Comparison of ENCODE assay signal across 17 mouse cellular contexts in genomic region chr1:77391590-77391989, GRCm38 (mm10).
"Had no signal": no experiment of that assay in that cellular context is flagged by ENCODE, and none has a peak within 500 bp of the region (broad histone marks: within the 10 kb centered on the region; RNA-seq: fewer than 3 reads in every experiment).

No protein-coding gene starts in this region.

- H3K27me3 ChIP-seq: midbrain, embryonic 12.5 days; neural tube, embryonic 13.5 days; neural tube, embryonic 15.5 days; stomach, embryonic 15.5 days had no signal

- H3K4me1 ChIP-seq: stomach, embryonic 15.5 days had no signal

- H3K9ac ChIP-seq: lung, embryonic 14.5 days; midbrain, embryonic 12.5 days; neural tube, embryonic 13.5 days; neural tube, embryonic 15.5 days; stomach, embryonic 15.5 days had no signal

- DNase-seq: lung, adult 18-20 months; lung, embryonic 14.5 days; lung, postnatal 10 days; lung, postnatal 4 days; midbrain, embryonic 14.5 days; right cerebral cortex, postnatal 14 days; thymus, adult 2 months; thymus, postnatal 25 days; thymus, postnatal 4 days had no signal

- H3K9me3 ChIP-seq: midbrain, embryonic 10.5 days; midbrain, embryonic 12.5 days; neural tube, embryonic 13.5 days; neural tube, embryonic 15.5 days; stomach, embryonic 15.5 days had no signal

- H3K36me3 ChIP-seq: neural tube, embryonic 15.5 days; stomach, embryonic 15.5 days had no signal

- ATAC-seq: midbrain, embryonic 16.5 days had no signal

- H3K4me3 ChIP-seq: midbrain, embryonic 10.5 days; midbrain, embryonic 12.5 days; myocyte; neural tube, embryonic 13.5 days; neural tube, embryonic 15.5 days; stomach, embryonic 15.5 days had no signal

- H3K4me2 ChIP-seq: lung, embryonic 14.5 days; midbrain, embryonic 12.5 days; neural tube, embryonic 13.5 days; neural tube, embryonic 15.5 days; stomach, embryonic 15.5 days had no signal

- H3K27ac ChIP-seq: midbrain, embryonic 10.5 days; midbrain, embryonic 12.5 days; neural tube, embryonic 13.5 days; neural tube, embryonic 15.5 days; stomach, embryonic 15.5 days; stomach, postnatal 0 days had no signal
